Mouse (Mus musculus): Measurements from ENCODE around the gene Gtpbp3. TPM values are rescaled to one million over a fixed set of nuclear protein-coding genes. Genes with fewer than 3 reads are reported as not detected.

Gene Gtpbp3
- total RNA-seq, 2 experiments from 2014 or later, result 30.4 to 36.1 TPM

GRCm38 (mm10) chr8:71497077-71497645 lies 9.3 kb downstream of the Gtpbp3 start:
- no peak for DNase-seq (ENCODE audit: low spot score in 2 of 2)

GRCm38 (mm10) chr8:71497881-71498501 lies 10.1 kb downstream of the Gtpbp3 start:
- DNase-seq (ENCODE audit: low spot score in 2 of 2), result no peak

- DNase-seq (ENCODE audit: low spot score in 2 of 2), result no peak
Observed at GRCm38 (mm10) chr8:71498816-71499690, 11.2 kb downstream of the Gtpbp3 start.

- no peak for DNase-seq (ENCODE audit: low spot score in 2 of 2)
Observed at GRCm38 (mm10) chr8:71504349-71504748, 16.4 kb downstream of the Gtpbp3 start.

- no peak for DNase-seq (ENCODE audit: low spot score in 2 of 2)
Observed at GRCm38 (mm10) chr8:71505326-71505725, 17.4 kb downstream of the Gtpbp3 start.

- no peak for DNase-seq (ENCODE audit: low spot score in 2 of 2)
Observed at GRCm38 (mm10) chr8:71505979-71506378, 18.1 kb downstream of the Gtpbp3 start.

GRCm38 (mm10) chr8:71507589-71508104 lies 19.7 kb downstream of the Gtpbp3 start:
- peak; percentile 71 to 90 for DNase-seq (ENCODE audit: low spot score in 2 of 2)

- DNase-seq (ENCODE audit: low spot score in 2 of 2), result no peak
Observed at GRCm38 (mm10) chr8:71509316-71509715, 21.4 kb downstream of the Gtpbp3 start.

GRCm38 (mm10) chr8:71511644-71512043 lies 23.7 kb downstream of the Gtpbp3 start, which contains the start of gene Plvap:
Gene Plvap, minus strand, starts transcription at chr8:71511752.
- DNase-seq (ENCODE audit: low spot score in 2 of 2), result no peak

GRCm38 (mm10) chr8:71513018-71513754 lies 25.3 kb downstream of the Gtpbp3 start:
- no peak for DNase-seq (ENCODE audit: low spot score in 2 of 2)

GRCm38 (mm10) chr8:71515043-71515442 lies 27.1 kb downstream of the Gtpbp3 start:
- DNase-seq (ENCODE audit: low spot score in 2 of 2), result no peak

GRCm38 (mm10) chr8:71516786-71517185 lies 28.9 kb downstream of the Gtpbp3 start:
- DNase-seq (ENCODE audit: low spot score in 2 of 2), result no peak

- DNase-seq (ENCODE audit: low spot score in 2 of 2), result peak in 1 of 2 experiments; percentile 65
Observed at GRCm38 (mm10) chr8:71519037-71519825, 31.3 kb downstream of the Gtpbp3 start.

GRCm38 (mm10) chr8:71521634-71522033 lies 33.7 kb downstream of the Gtpbp3 start:
- peak; percentile 80 to 89 for DNase-seq (ENCODE audit: low spot score in 2 of 2)

- no peak for DNase-seq (ENCODE audit: low spot score in 2 of 2)
Observed at GRCm38 (mm10) chr8:71525226-71526050, 37.5 kb downstream of the Gtpbp3 start, which contains the start of gene Ccdc194. Gene Ccdc194, minus strand, starts transcription at chr8:71525711.

- DNase-seq (ENCODE audit: low spot score in 2 of 2), result no peak
Observed at GRCm38 (mm10) chr8:71526272-71526671, 38.4 kb downstream of the Gtpbp3 start.

- no peak for DNase-seq (ENCODE audit: low spot score in 2 of 2)
Observed at GRCm38 (mm10) chr8:71527162-71527870, 39.4 kb downstream of the Gtpbp3 start.

GRCm38 (mm10) chr8:71528362-71529073 lies 40.6 kb downstream of the Gtpbp3 start:
- no peak for DNase-seq (ENCODE audit: low spot score in 2 of 2)
